Mouse (Mus musculus) spleen, embryonic (tissue): Measurements from ENCODE around the gene Galns.

ENCODE experiments used
- CTCF ChIA-PET: fragments of 350-600 bp; sonication (Branson Sonifier 250); formaldehyde crosslinking; loops from one replicate; lab custom pipeline; 2022; lab: Charles Lee

Galns gene

GRCm38 (mm10) chr8:122569329-122569728, 41.9 kb downstream of the Galns start:
- CTCF ChIA-PET, result interaction anchor here (0.7 kb wide), 1 partner anchor 41 kb away, joined by 4 read pairs; no protein-coding TSS in a partner anchor

- CTCF ChIA-PET, result interaction anchor here (0.7 kb wide), 1 partner anchor 41 kb away, joined by 4 read pairs; no protein-coding TSS in a partner anchor
These were observed 42.4 kb downstream of the Galns start for GRCm38 (mm10) chr8:122568881-122569309.

GRCm38 (mm10) chr8:122568109-122568504, 43.2 kb downstream of the Galns start:
- CTCF ChIA-PET, result no interaction called here

- CTCF ChIA-PET, result no interaction called here
These were observed 43.7 kb downstream of the Galns start, which contains the start of gene Cdt1 for GRCm38 (mm10) chr8:122567361-122568108. Cdt1 (plus strand) TSS chr8:122568015.

GRCm38 (mm10) chr8:122566766-122567165, 44.5 kb downstream of the Galns start:
- CTCF ChIA-PET, result interaction anchor here (0.6 kb wide), 1 partner anchor 354 kb away, joined by 4 read pairs; no protein-coding TSS in a partner anchor

- CTCF ChIA-PET, result interaction anchor here (0.7 kb wide), 1 partner anchor 18 kb away, joined by 8 read pairs; no protein-coding TSS in a partner anchor
These were observed 46.6 kb downstream of the Galns start for GRCm38 (mm10) chr8:122564363-122565352.

GRCm38 (mm10) chr8:122561199-122561598, 50.1 kb downstream of the Galns start:
- CTCF ChIA-PET, result interaction anchor here (0.5 kb wide), 1 partner anchor 50 kb away, joined by 5 read pairs; no protein-coding TSS in a partner anchor

- CTCF ChIA-PET, result no interaction called here
These were observed 52.5 kb downstream of the Galns start for GRCm38 (mm10) chr8:122558671-122559349.

GRCm38 (mm10) chr8:122557248-122558038, 53.8 kb downstream of the Galns start:
- CTCF ChIA-PET, result no interaction called here

- CTCF ChIA-PET, result no interaction called here
These were observed 54.9 kb downstream of the Galns start for GRCm38 (mm10) chr8:122556030-122557009.

GRCm38 (mm10) chr8:122554786-122555185, 56.5 kb downstream of the Galns start:
- CTCF ChIA-PET, result interaction anchor here (0.5 kb wide), 1 partner anchor 119 kb away, joined by 5 read pairs; no protein-coding TSS in a partner anchor

- CTCF ChIA-PET, result interaction anchor here (0.5 to 1.1 kb wide), 3 partner anchors 41 to 440 kb away, joined by 4 to 14 read pairs (median 9); no protein-coding TSS in a partner anchor
These were observed 59.8 kb downstream of the Galns start, which contains the start of gene Piezo1 for GRCm38 (mm10) chr8:122551265-122552051. Piezo1 (minus strand) TSS chr8:122551329.

GRCm38 (mm10) chr8:122550995-122551264, 60.3 kb downstream of the Galns start:
- CTCF ChIA-PET, result no interaction called here

- CTCF ChIA-PET, result interaction anchor here (0.8 to 0.9 kb wide), 2 partner anchors 49 to 52 kb away, joined by 4 to 5 read pairs; no protein-coding TSS in a partner anchor
These were observed 60.8 kb downstream of the Galns start for GRCm38 (mm10) chr8:122550234-122550994.

- CTCF ChIA-PET, result interaction anchor here (0.6 to 0.9 kb wide), 3 partner anchors 30 to 52 kb away, joined by 3 to 5 read pairs (median 3); no protein-coding TSS in a partner anchor
These were observed 62.3 kb downstream of the Galns start for GRCm38 (mm10) chr8:122548891-122549439.

GRCm38 (mm10) chr8:122548331-122548730, 62.9 kb downstream of the Galns start:
- CTCF ChIA-PET, result no interaction called here

- CTCF ChIA-PET, result interaction anchor here (0.5 to 0.8 kb wide), 2 partner anchors 53 to 743 kb away, joined by 3 to 6 read pairs; no protein-coding TSS in a partner anchor
These were observed 63.4 kb downstream of the Galns start for GRCm38 (mm10) chr8:122547815-122548214.
